Mouse (Mus musculus): ENCODE results near the gene Arhgef10l. TPM values are rescaled to one million over a fixed set of nuclear protein-coding genes. Genes with fewer than 3 reads are reported as not detected.

Gene Arhgef10l
- polyA plus RNA-seq, 1 experiment: 28.4 TPM

- no peak for DNase-seq (ENCODE audit: low read depth, low spot score)
- WGBS: 69% methylated on average over 14 of the region's 14 CpGs
These were observed 30.1 kb upstream of the Arhgef10l start for GRCm38 (mm10) chr4:140695675-140696585.

GRCm38 (mm10) chr4:140695146-140695545 is 29.3 kb upstream of the Arhgef10l start:
- no peak for DNase-seq (ENCODE audit: low read depth, low spot score)
- 79% methylated on average over 7 of the region's 7 CpGs for WGBS

- WGBS: 50% methylated on average over 1 of the region's 1 CpGs
- DNase-seq (ENCODE audit: low read depth, low spot score): no peak
These were observed 28.8 kb upstream of the Arhgef10l start for GRCm38 (mm10) chr4:140694551-140695060.

- 70% methylated on average over 4 of the region's 4 CpGs for WGBS
- no peak for DNase-seq (ENCODE audit: low read depth, low spot score)
These were observed 27.7 kb upstream of the Arhgef10l start for GRCm38 (mm10) chr4:140693513-140693912.

- DNase-seq (ENCODE audit: low read depth, low spot score): no peak
- 72% methylated on average over 7 of the region's 7 CpGs for WGBS
These were observed 25.7 kb upstream of the Arhgef10l start for GRCm38 (mm10) chr4:140691481-140691880.

GRCm38 (mm10) chr4:140689873-140690655 is 24.3 kb upstream of the Arhgef10l start:
- WGBS: 66% methylated on average over 16 of the region's 16 CpGs
- DNase-seq (ENCODE audit: low read depth, low spot score): no peak

- DNase-seq (ENCODE audit: low read depth, low spot score): no peak
- WGBS: 65% methylated on average over 5 of the region's 5 CpGs
These were observed 23.1 kb upstream of the Arhgef10l start for GRCm38 (mm10) chr4:140688826-140689425.

- WGBS: 41% methylated on average over 12 of the region's 12 CpGs
- DNase-seq (ENCODE audit: low read depth, low spot score): no peak
These were observed 22.4 kb upstream of the Arhgef10l start for GRCm38 (mm10) chr4:140688044-140688825.

- WGBS: 31% methylated on average over 6 of the region's 6 CpGs
These were observed 19.1 kb upstream of the Arhgef10l start for GRCm38 (mm10) chr4:140684881-140685303.

GRCm38 (mm10) chr4:140684141-140684871 is 18.5 kb upstream of the Arhgef10l start:
- no peak for DNase-seq (ENCODE audit: low read depth, low spot score)

More at GRCm38 (mm10) chr4:140684881-140685303, 19.1 kb upstream of the Arhgef10l start:
- DNase-seq (ENCODE audit: low read depth, low spot score): no peak

GRCm38 (mm10) chr4:140683608-140684007 is 17.8 kb upstream of the Arhgef10l start:
- WGBS: 62% methylated on average over 8 of the region's 8 CpGs
- no peak for DNase-seq (ENCODE audit: low read depth, low spot score)

More at GRCm38 (mm10) chr4:140684141-140684871, 18.5 kb upstream of the Arhgef10l start:
- WGBS: 13% methylated on average over 16 of the region's 16 CpGs

- WGBS: 40% methylated on average over 8 of the region's 8 CpGs
- DNase-seq (ENCODE audit: low read depth, low spot score): no peak
These were observed 15.1 kb upstream of the Arhgef10l start for GRCm38 (mm10) chr4:140680731-140681397.

- 22% methylated on average over 16 of the region's 18 CpGs for WGBS
These were observed 14.0 kb upstream of the Arhgef10l start for GRCm38 (mm10) chr4:140679723-140680380.

GRCm38 (mm10) chr4:140679038-140679437 is 13.2 kb upstream of the Arhgef10l start:
- WGBS: 18% methylated on average over 5 of the region's 5 CpGs
- DNase-seq (ENCODE audit: low read depth, low spot score): no peak

More at GRCm38 (mm10) chr4:140679723-140680380, 14.0 kb upstream of the Arhgef10l start:
- DNase-seq (ENCODE audit: low read depth, low spot score): no peak

GRCm38 (mm10) chr4:140674345-140674926 is 8.6 kb upstream of the Arhgef10l start:
- 30% methylated on average over 13 of the region's 13 CpGs for WGBS
- DNase-seq (ENCODE audit: low read depth, low spot score): no peak

GRCm38 (mm10) chr4:140673527-140674264 is 7.9 kb upstream of the Arhgef10l start:
- WGBS: 55% methylated on average over 12 of the region's 12 CpGs
- no peak for DNase-seq (ENCODE audit: low read depth, low spot score)
